Mouse (Mus musculus): ENCODE data around the gene Fbxw8. TPM values are rescaled to one million over a fixed set of nuclear protein-coding genes. Genes with fewer than 3 reads are reported as not detected.

Gene Fbxw8
- polyA plus RNA-seq, 1 experiment from 2014 or later = 18.1 TPM

DNA sequence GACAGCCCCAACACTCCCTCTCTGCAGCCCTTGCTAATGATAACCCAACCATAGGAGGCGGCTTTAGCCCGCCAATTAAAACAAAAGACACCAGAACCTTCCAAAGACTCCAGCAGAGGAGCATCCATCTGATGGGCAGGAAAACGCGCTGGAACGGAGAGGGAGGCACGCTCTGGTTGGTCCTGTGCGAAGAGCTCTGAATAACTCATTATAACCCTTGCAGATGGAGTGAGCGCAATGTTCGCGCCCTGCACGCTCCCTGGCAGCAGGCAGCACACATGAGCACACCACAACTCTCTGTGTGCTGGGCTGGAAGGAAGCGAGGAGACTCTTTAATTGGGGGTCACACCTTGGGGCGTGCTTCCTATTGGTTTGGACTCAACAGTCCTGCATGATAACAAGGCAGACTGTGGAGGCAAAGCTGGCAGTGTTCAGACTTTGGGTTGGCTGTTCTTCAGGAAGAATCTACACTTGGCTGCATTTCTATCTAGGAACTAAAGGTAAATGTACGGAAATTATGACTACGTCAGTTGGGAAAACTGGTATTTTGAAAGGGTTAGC, 82.0 kb downstream of the Fbxw8 start:
- no peak overlapping the region for H3K4me3 ChIP-seq
- peaks cover 26% of the 10 kb centered on the region for H3K36me3 ChIP-seq
- H3K27ac ChIP-seq = no peak overlapping the region
- no peaks in the 10 kb centered on the region for H3K9me3 ChIP-seq (replicated peaks)
- no peak overlapping the region for H3K4me2 ChIP-seq
- no peak overlapping the region for H3K9ac ChIP-seq
- H3K27me3 ChIP-seq = no peaks in the 10 kb centered on the region
- ATAC-seq (replicated peaks; ENCODE audit: insufficient number of reproducible peaks, insufficient read depth, low FRiP score, low read depth) = no peak
- H3K4me1 ChIP-seq (replicated peaks) = peaks cover 18% of the 10 kb centered on the region
- 88% methylated on average over 15 of the region's 15 CpGs for WGBS

DNA sequence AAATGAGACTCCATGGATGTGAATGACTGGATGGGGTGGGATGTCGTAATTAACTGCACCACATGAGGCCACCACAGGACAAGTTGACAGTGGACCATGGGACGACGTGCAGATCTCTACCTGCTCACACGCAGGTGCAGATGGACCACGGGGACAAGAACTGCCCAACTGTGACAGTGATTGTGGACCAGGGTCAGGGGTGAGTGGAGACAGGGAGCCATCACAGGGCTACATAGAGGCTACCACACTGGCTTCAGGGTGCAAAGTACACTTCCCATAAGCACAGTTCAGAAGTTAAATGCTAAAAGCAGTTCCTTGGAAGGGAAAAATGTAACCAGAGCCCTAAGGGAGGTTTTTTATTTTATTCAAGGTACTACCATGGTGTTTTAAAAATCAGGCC, 83.5 kb downstream of the Fbxw8 start:
- no peaks in the 10 kb centered on the region for H3K9me3 ChIP-seq (replicated peaks)
- H3K4me3 ChIP-seq = no peak overlapping the region
- no peak overlapping the region for H3K9ac ChIP-seq
- H3K27me3 ChIP-seq = no peaks in the 10 kb centered on the region
- ATAC-seq (replicated peaks; ENCODE audit: insufficient number of reproducible peaks, insufficient read depth, low FRiP score, low read depth) = no peak
- H3K27ac ChIP-seq = no peak overlapping the region
- H3K36me3 ChIP-seq = peaks cover 26% of the 10 kb centered on the region
- H3K4me1 ChIP-seq (replicated peaks) = peaks cover 28% of the 10 kb centered on the region
- WGBS = 86% methylated on average over 5 of the region's 5 CpGs
- H3K4me2 ChIP-seq = no peak overlapping the region

DNA sequence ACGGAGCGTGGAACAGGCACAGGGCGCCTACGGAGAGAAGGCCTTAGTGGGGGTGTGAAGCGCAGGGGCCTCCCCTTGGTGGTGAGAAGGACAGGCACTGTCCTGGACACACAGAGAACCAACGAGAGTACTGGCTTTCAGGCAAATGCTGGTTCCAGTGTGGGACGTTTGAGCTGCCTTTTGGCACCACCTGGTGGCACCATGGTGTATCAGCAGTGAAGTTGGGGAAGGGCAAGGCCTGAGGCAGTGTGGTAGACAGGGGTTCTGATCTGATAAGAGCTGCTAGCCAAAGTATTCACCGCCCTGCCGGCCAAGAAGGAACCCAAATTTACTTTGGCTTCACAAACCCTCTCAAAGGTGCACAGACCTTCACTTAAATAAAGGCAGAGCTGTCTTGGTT, 85.9 kb downstream of the Fbxw8 start:
- Histone ChIP-seq H3K4me2 (no peak overlapping the region), H3K4me3 (no peak overlapping the region), H3K27ac (no peak overlapping the region), H3K9ac (no peak overlapping the region), H3K9me3 (replicated peaks) (no peaks in the 10 kb centered on the region), H3K36me3 (peaks cover 14% of the 10 kb centered on the region), H3K4me1 (replicated peaks) (peaks cover 29% of the 10 kb centered on the region), H3K27me3 (no peaks in the 10 kb centered on the region)
- ATAC-seq (replicated peaks; ENCODE audit: insufficient number of reproducible peaks, insufficient read depth, low FRiP score, low read depth) = peak; percentile 43; the same call in 1 of the 2 replicates
- 35% methylated on average over 9 of the region's 9 CpGs for WGBS

DNA sequence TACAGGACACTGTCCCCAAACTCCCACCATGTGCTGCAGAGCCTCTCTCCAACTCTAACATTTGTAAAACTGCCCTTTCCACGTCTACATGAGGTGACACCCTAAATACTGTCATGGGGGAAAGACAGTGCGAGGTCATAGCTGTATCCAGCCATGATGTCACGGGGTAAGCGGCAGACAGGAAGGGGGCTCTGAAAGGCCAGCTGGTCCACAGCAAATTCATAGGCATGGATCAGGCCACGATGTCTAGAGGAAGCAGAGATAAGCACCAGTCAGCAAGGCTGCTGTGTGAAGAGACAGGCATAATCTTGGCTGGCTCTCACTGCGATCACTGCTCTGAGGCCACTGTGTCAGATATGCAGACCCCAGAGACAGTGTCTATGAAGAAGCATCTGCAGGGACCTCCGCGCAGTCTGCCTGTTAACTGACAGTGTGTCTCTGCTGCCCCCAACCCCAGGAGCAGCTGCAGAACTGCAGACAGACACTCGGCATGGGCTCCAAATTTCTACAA, 87.2 kb downstream of the Fbxw8 start:
- no peaks in the 10 kb centered on the region for H3K9me3 ChIP-seq (replicated peaks)
- no peak overlapping the region for H3K9ac ChIP-seq
- peaks cover 29% of the 10 kb centered on the region for H3K4me1 ChIP-seq (replicated peaks)
- no peak overlapping the region for H3K4me2 ChIP-seq
- peak; percentile 47; the same call in 1 of the 2 replicates for ATAC-seq (replicated peaks; ENCODE audit: insufficient number of reproducible peaks, insufficient read depth, low FRiP score, low read depth)
- WGBS = 36% methylated on average over 9 of the region's 9 CpGs
- H3K27me3 ChIP-seq = no peaks in the 10 kb centered on the region
- H3K4me3 ChIP-seq = no peak overlapping the region
- 0 out of 2 replicates have a peak overlapping the region, but pooled peaks have one; percentile 34 for H3K27ac ChIP-seq
- peaks cover 9% of the 10 kb centered on the region for H3K36me3 ChIP-seq

DNA sequence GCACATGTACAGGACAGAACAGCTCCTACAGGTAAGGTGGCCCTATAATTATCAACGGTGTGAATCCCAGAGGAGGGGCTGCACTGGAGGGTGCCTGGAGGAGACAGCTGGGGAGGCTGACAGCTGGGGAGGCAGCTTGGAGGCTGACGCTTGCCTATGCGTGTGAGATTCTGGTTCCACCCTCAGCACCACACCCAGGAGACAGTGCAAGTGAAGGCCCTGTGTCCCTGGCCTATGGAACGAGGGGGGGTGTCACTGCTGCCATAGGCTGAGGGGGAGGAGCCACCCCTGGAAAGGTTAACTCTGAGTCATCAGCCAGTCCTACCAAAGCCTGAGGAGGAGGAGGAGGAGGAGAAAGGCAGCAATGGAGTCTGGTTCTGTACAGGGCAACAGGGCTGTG, 87.7 kb downstream of the Fbxw8 start:
- ATAC-seq (replicated peaks; ENCODE audit: insufficient number of reproducible peaks, insufficient read depth, low FRiP score, low read depth) = no peak
- Histone ChIP-seq H3K9ac (no peak overlapping the region), H3K4me3 (no peak overlapping the region), H3K27me3 (no peaks in the 10 kb centered on the region), H3K4me2 (no peak overlapping the region), H3K27ac (peak overlapping the region; percentile 34; the same call in 1 of the 2 replicates), H3K4me1 (replicated peaks) (peaks cover 29% of the 10 kb centered on the region), H3K9me3 (replicated peaks) (no peaks in the 10 kb centered on the region), H3K36me3 (peaks cover 5% of the 10 kb centered on the region; the same call in 1 of the 2 replicates)
- 63% methylated on average over 4 of the region's 4 CpGs for WGBS

DNA sequence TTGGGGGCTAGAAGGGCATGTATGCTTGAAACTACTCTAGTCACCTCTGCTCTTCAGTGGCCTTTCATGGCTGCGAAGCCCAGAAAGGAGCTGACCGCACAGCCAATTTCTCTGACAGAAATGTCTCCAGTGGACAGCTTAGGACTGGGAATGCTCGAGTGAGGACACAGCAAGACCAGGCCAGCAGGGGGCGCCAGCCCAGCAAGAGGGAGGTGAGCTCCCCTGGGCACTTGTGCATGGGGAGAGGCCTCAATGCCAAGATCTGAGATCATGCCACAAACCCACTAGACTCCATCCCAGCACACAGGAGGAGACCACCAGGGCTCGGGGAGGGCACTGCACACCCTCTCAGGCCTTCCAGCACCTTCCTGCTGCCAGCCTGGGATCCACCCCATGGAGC, 88.4 kb downstream of the Fbxw8 start:
- Histone ChIP-seq H3K4me2 (no peak overlapping the region), H3K27me3 (no peaks in the 10 kb centered on the region), H3K9ac (no peak overlapping the region), H3K27ac (no peak overlapping the region), H3K36me3 (peaks cover 3% of the 10 kb centered on the region; the same call in 1 of the 2 replicates), H3K4me3 (no peak overlapping the region), H3K9me3 (replicated peaks) (no peaks in the 10 kb centered on the region), H3K4me1 (replicated peaks) (peaks cover 29% of the 10 kb centered on the region)
- 63% methylated on average over 5 of the region's 5 CpGs for WGBS
- no peak for ATAC-seq (replicated peaks; ENCODE audit: insufficient number of reproducible peaks, insufficient read depth, low FRiP score, low read depth)

DNA sequence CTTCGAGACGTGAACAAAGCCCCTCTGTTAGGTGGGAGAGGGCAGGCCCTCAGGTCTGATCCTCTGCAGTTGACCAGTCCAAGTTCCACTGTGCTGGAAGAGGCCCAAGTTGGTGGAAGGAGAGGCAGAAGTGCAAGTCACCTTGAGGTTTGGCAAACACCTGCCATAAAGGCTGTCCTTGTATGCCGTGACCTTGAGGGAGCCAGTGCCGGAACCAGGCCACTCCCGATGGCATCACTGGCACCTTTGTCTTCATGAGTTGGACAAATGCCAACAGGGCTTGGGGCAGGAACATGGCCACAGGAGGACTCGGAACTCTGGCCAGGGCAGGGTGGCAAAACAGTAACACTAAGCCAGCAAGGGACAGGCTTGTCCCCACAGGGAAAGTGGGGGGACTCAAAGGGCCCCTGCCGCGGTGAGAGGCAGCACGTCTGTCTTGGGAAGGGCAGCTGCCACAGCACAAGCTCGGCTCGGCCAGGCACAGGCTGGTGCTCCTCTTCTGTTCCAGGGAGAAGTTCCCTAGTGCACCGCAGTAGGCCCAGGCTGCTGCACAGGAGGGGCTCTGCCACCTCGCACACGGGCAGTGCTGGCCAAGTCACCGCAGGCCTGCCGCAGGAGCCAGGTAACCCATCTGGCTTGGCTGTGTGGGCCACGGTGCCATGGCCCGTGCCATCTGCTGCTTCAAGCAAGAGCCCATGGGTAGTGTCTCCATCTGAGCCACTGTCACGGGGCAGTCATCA, 89.6 kb downstream of the Fbxw8 start:
- Histone ChIP-seq H3K27ac (0 out of 2 replicates have a peak overlapping the region, but pooled peaks have one; percentile 35), H3K36me3 (no peaks in the 10 kb centered on the region; the same call in 1 of the 2 replicates), H3K9ac (no peak overlapping the region), H3K9me3 (replicated peaks) (no peaks in the 10 kb centered on the region), H3K27me3 (no peaks in the 10 kb centered on the region), H3K4me2 (no peak overlapping the region), H3K4me1 (replicated peaks) (peaks cover 29% of the 10 kb centered on the region), H3K4me3 (no peak overlapping the region)
- no peak for ATAC-seq (replicated peaks; ENCODE audit: insufficient number of reproducible peaks, insufficient read depth, low FRiP score, low read depth)
- 80% methylated on average over 19 of the region's 19 CpGs for WGBS

DNA sequence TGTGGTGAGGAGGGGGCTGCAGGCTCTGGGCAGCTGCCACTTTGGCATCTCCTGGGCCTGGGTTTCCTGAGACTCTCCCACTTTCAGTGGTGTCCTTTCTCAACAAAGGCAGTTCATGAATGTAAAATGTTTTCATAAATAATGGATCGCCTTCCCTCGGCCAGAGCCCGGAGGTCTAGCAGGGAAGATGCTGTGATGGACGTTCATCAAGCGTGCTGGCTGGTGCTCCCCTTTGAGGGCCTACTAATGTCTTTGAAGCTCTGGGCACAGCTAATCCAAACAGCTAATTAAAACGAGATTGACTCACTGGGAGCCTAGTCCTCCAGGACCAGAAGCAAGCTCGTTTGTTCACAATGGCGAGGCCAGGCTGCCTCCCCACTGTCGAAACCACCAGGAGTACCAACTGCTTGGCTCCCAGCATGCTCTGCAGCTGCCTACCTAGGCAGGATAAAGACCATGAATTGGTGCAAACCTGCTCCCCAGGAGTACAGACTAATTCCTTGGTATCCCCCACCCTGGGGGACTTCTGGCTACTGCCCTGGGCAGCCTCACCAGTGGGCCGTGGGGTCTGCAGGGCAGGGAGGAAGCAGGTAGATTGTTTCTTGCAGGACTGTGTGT, 90.9 kb downstream of the Fbxw8 start:
- H3K9ac ChIP-seq = no peak overlapping the region
- H3K4me2 ChIP-seq = no peak overlapping the region
- H3K4me1 ChIP-seq (replicated peaks) = peaks cover 34% of the 10 kb centered on the region
- H3K9me3 ChIP-seq (replicated peaks) = no peaks in the 10 kb centered on the region
- H3K27me3 ChIP-seq = no peaks in the 10 kb centered on the region
- no peaks in the 10 kb centered on the region for H3K36me3 ChIP-seq
- no peak overlapping the region for H3K27ac ChIP-seq
- no peak for ATAC-seq (replicated peaks; ENCODE audit: insufficient number of reproducible peaks, insufficient read depth, low FRiP score, low read depth)
- no peak overlapping the region for H3K4me3 ChIP-seq
- WGBS = 77% methylated on average over 10 of the region's 10 CpGs

DNA sequence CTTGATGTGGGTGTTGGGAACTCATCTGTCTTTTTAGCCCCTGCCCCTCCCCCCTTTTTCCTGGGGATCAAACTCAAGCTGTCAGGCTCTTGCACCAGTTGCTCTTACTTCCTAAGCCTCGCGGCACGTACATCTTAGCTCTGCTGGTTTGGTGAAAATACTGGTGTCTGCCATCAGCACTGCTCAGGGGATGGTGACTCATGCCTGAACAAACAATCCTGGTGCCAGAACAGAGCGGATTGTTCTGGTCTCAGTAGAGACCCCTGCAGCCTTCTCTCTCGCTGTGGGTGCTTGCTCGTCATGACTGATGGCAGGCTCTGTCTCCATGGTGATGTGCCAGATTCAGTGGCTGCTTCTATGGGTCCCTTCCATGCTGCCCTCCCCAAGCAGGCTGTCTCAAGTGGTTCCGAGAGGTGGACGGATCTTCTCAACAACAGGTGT, 92.1 kb downstream of the Fbxw8 start:
- no peak for ATAC-seq (replicated peaks; ENCODE audit: insufficient number of reproducible peaks, insufficient read depth, low FRiP score, low read depth)
- H3K9ac ChIP-seq = no peak overlapping the region
- 79% methylated on average over 8 of the region's 8 CpGs for WGBS
- H3K9me3 ChIP-seq (replicated peaks) = no peaks in the 10 kb centered on the region
- no peak overlapping the region for H3K4me2 ChIP-seq
- H3K27me3 ChIP-seq = no peaks in the 10 kb centered on the region
- H3K36me3 ChIP-seq = no peaks in the 10 kb centered on the region
- peaks cover 34% of the 10 kb centered on the region for H3K4me1 ChIP-seq (replicated peaks)
- no peak overlapping the region for H3K4me3 ChIP-seq
- no peak overlapping the region for H3K27ac ChIP-seq

DNA sequence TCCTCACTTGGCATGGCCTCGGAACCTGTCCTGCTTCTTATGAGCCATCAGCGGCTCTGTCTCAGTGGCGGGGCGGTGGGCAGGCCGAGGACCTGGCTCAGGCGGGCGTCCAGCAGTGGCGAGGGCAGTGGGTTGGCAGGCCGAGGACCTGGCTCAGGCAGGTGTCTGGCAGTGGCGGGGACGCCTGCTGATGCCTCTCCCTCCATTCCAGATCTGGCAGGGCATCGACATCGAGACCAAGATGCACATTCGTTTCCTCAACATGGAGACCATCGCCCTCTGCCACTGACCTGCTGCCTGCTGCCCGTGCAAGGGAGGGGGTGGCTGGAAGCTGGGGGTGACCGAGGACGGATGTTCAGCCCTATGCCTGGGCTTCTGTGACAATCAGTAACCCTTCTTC, 93.9 kb downstream of the Fbxw8 start:
- Histone ChIP-seq H3K4me1 (replicated peaks) (peaks cover 34% of the 10 kb centered on the region), H3K4me3 (no peak overlapping the region), H3K27me3 (no peaks in the 10 kb centered on the region), H3K36me3 (no peaks in the 10 kb centered on the region), H3K4me2 (no peak overlapping the region), H3K27ac (no peak overlapping the region), H3K9ac (no peak overlapping the region), H3K9me3 (replicated peaks) (no peaks in the 10 kb centered on the region)
- ATAC-seq (replicated peaks; ENCODE audit: insufficient number of reproducible peaks, insufficient read depth, low FRiP score, low read depth) = no peak
- WGBS = 91% methylated on average over 18 of the region's 18 CpGs

DNA sequence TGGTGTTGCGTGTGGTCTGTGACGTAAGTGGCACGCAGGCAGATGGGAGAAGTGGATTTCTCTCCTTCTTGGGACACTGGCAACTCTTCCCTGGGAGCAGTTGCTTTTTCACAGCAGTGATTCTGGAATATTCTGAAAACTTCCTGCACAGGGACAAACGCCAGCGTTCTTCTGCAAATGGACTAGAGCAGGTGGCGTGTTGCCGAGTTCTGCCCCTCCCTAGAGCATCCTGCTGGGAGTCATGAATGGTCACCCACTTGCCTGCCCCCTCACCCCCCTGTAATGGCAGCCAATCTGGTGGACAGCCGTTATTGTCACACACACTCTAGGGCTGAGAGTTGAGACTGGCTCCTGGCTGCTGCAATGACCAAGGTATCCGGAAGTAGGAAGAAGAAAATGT, 95.6 kb downstream of the Fbxw8 start:
- Histone ChIP-seq H3K4me1 (replicated peaks) (peaks cover 35% of the 10 kb centered on the region), H3K4me3 (no peak overlapping the region), H3K4me2 (no peak overlapping the region), H3K27ac (no peak overlapping the region), H3K27me3 (no peaks in the 10 kb centered on the region), H3K36me3 (no peaks in the 10 kb centered on the region), H3K9ac (no peak overlapping the region), H3K9me3 (replicated peaks) (no peaks in the 10 kb centered on the region)
- no peak for ATAC-seq (replicated peaks; ENCODE audit: insufficient number of reproducible peaks, insufficient read depth, low FRiP score, low read depth)
- WGBS = 85% methylated on average over 9 of the region's 9 CpGs
